Mouse (Mus musculus) NIH3T3 (cell line): ENCODE measurements around the gene Thumpd3.

Source experiments
- DNase-seq: peaks from one replicate; pipeline ENCODE4 v3.0.0-alpha.2; 2012; ENCODE audit warnings: low read depth

Thumpd3 gene

DNA sequence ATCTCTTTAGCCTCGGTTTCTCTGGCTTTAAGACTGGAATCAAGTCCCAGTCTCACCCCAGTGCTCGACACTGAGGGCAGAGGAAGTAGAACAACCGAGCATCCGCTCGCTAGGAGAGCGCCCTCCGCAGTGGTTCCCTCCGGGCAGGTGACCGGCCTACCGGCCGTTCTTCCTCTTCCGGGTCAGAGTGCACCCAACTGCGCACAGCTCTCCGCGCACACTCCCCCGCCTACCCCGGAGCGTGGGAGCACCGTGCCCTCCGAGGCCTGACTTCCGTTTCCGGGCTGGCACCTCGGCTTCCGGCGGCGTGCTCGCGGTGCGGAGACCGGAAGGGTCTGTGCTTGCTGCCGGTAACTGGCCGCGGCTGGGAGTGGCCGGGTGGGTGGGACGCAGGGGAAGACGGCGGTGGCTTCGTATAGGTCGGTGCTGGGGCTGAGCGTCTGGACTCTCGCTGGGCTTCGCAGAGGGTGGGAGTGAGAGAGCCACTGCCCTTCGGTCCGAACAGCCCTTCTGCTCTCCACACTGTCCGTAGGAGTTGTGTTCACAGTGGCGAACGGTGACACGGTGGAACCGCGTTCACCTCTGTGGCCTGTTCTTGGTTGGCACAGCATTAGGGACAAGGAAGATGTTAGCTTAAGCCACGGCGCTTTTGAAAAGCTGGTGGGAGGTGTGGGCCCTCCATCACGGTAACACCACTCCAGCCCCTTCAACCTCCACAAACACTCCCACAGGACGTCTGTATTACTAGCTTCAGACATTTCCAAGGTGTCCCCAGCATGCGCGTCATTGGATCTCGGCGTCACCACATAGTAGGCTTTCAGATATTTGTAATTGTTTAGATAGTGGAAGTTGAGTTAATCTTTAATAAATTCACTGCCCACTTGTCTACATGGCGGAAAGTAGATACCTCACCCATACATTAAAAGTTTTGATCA, at the start of gene Thumpd3:
Thumpd3 (plus strand) TSS at position 185 of the 935 bp plus-strand sequence.
- DNase-seq, result peak; percentile 98

DNA sequence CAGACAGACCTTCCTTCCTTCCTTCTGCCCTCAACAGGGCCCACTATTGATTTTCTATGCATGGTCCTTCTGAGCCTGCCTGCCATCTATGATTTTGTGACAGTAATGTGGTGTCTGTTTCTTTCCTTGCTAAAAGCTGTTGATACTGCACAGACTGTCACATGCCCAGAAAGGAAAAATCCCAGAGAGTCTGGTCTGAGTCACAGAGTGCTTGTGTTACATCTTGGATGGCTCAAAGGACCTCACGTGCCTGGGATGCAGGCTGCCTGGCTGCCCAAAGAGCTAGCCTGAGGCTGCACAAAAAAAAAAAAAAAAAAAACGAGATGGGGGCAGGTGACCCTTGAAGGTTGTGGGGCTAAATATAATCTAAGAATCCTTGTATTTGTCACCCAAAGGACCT, 46.8 kb upstream of the Thumpd3 start:
- DNase-seq, result peak; percentile 75

DNA sequence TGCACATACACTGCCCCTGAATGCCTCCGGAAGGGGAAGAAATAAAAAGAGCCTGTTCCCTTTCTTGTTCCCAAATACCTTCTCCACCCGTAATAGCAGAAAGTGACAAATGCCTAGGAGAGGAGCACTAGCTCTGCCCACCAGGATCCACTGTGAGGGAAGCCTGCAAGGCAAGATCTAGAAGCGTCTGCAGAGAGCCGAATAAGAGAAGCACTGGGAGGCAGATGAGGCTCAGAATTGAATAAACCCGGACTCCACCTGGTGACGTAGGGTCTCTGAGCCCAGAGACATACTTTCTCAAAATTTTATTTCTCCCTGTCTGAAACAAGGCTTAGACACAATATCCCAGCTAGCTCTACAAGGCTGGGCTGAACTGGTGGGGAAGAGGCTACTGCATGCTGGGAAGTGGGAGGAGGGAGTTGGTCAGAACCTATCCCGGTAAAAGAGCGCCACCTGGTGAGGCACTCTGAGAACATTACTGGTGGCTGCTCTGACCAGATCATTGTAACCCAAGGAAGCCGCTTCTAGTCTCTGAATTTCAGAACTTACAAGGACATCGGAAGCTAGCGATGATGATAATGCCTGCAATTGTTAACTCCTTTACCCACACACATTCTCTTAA, 45.2 kb upstream of the Thumpd3 start:
- peak; percentile 95 for DNase-seq

DNA sequence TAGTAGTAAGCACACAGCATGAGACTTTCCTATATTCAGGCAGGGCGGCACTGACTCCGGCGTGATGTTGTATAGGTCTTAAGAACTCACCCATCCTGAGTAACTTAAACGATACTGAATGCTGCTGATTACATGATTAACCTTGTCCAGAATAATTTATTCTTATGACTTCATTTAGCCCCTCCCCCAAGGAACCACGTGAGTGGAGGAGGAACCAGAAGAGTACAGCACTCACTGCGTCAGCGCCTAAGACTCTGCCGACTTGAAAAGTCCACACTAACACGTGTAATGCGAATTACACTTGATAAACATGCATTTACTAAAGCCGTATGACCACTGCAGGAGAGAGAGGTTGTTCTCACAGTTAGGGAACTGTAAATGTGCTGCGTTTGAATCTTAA, 44.3 kb upstream of the Thumpd3 start:
- DNase-seq, result no peak

DNA sequence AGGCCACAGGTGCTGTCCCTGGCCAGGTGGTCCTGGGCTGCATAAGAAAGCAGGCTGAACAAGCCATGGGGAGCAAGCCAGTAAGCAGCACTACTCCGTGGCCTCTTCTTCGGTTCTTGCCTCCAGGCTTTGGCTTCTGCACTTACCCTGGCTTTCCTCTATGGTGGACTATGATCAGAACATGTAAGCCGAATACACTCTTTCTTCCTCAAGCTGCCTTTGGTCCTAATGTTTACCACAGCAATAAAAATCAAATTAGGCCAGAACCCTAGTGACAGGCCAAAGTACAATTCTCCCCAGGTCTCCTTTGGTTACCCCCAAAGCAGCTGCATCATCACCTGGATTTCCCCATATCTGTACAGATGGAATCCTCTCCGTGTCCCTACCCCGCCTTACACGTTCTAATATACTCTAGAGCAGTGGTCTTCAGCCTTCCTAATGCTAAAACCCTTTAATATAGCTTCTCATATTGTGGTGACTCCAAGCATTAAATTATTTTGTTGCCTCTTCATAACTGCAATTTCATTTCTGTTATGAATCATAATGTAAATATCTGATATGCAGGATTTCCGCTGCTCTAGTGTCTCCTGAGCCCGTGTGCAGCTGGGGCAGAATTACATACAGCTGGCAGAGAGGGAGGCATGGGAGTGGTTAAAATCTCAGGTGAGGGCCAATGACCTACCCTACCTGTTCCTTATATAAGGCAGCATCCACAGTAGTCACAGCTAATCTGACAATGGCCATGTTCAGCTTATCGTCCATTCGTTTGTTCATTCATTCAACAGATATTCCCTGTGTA, 42.5 kb upstream of the Thumpd3 start:
- DNase-seq, result no peak

DNA sequence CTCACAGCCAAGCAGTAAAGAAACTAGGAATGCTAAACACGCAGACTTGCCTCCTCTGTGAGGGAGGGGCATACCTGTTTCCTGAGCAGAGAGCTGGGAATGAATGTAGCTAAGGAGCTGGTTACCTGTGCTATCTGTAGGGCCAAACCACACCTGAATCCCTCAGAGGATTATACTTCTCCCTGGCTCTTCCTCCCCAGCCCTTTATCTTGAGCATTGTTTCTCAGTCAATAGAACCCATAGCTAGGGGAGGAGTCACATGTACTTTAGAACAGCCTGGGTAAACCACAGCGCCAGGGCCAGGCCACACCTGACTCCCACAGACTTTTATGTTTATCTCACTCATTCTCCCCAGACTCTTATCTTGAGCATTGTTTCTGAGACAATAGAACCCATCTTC, 39.2 kb upstream of the Thumpd3 start:
- DNase-seq, result no peak

DNA sequence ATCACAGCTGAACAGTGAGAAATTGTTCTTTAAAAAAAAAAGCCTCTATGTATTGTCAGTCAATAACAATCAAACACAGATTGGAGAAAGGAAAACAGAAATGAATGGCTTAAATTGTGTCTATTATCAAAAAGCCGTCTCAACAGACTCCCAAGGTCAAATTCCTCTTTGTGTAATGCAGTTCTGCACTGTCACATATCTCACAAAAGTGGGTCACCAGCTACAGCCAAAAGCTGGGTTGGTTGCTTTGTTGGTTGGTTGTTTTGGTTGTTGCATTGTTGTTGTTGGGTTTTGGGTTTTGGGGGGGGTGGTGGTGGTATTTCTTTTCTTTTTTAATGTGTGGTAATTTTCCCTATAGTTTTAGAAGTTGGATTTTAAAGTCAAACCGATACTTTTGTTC, 34.1 kb upstream of the Thumpd3 start:
- no peak for DNase-seq

DNA sequence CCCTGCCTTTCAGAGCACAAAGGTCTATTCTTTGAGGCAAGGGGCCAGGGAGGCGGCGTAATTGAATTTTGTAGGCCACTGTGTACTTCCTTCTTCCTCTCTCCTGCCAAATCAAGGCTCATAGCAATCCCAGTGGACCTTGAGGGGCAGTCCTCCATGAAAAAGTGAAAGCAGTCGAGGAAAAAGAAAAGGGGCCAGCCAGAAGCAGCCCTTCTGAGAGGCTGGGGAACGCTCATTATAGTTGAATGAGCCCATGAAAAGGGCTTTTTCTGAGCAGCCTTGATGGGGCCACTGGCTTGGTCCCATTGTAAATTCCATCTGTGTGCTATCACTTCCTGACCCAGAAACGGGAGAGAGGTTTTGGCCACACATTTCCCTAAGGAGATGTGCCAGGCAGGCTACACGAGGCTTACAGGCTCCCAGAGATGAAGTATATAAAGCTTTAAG, 33.5 kb upstream of the Thumpd3 start:
- peak; percentile 80 for DNase-seq

DNA sequence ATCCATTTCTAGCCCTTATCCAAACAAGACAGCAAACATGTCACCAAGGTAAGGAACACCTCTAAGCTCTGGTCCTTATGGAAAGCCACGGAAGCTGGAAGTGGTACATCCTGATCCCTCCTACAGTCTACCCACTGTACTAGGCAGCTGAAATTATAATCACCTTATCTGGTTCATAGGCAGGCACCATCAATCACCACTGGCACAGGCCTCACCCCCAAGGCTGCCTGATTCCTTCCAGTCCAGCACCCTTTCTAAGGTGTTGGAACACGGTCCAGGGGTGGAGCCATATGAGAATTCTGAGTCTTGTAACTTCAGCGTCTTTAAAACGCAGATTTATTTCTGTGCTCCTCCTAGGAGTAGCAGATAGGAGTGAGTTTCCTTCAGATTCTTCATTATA, 32.5 kb upstream of the Thumpd3 start:
- no peak for DNase-seq

DNA sequence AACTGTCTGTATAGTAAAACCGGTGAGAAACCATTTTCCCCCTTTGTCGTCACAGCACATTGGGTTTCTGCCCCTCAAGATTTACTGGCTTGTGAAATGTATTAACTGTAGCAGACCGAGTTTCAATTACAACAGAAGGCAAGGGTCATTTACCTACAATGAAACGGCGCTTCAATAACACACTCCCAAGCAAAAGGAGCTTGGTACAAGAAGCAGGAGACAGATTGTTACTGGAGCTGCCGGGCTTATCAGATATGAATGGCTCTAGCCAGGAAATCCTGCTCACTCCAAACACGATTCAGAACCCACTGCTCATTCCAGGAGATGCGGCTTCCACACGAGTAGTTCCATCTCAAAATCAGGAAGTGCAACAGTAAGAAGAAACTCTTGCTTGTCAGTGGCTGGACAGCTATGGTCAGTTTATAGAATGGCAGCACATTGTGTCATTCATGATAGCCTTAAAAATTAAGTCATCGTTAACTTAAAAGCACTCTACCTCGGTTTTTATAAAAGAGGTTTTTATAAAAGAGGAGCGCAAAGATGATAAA, 28.5 kb upstream of the Thumpd3 start:
- DNase-seq, result no peak

DNA sequence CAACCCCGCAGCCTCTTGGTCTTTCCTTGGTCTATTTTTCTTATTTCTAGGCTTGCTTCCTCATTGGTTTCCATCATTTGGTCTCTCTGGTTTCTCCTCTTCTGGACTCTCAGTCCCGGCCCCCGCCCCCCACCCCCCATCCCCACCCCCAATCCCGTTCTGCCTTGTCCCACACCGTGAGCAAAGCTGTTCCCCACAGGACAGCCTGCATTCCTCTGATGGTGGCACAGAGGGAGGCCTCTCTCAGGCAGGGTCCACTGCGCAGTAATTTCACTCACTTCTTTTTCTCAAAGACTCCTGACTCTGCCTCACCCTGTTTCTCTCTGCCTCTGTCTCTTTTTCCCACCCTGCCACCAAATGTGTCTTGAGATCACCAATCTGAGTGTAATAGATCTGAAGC, 27.9 kb upstream of the Thumpd3 start:
- DNase-seq, result no peak

DNA sequence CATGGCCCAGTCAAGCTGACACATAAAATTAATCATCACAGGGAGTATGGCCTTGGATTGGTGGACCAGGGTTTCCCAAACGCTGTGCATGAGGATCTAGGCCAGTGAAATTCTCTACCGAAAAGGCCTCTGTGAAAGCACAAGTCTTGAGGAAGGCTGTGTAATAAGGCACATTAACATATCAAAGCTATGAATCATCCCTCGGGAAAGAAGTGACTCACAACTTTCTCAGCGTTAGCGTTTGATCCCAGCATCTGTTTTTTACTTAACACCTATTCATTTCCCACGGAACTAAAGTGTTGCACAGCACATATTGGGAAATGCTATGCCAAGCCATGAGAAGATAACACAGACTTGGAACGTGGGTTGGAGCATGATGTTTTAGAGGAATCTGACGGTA, 21.2 kb upstream of the Thumpd3 start:
- DNase-seq, result peak; percentile 89

DNA sequence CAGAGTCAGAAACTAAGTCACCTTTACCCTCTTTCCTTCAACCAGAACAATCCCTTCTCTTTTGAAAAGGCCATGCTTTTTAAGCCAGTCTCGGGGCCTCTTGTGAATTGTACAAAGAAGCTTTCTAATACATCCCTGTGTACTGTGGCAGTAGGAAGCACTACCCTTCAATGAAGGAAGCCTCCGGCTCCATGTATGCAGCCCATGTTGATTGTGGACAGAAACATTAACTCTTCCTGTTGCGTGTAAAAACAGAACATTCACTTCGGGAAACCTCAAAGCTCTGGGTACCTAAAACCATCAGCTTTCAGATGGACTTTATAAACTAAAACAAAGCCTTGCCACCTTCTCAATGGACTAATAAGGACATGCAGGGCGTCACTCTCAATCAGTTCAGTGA, 20.3 kb upstream of the Thumpd3 start:
- DNase-seq, result no peak

DNA sequence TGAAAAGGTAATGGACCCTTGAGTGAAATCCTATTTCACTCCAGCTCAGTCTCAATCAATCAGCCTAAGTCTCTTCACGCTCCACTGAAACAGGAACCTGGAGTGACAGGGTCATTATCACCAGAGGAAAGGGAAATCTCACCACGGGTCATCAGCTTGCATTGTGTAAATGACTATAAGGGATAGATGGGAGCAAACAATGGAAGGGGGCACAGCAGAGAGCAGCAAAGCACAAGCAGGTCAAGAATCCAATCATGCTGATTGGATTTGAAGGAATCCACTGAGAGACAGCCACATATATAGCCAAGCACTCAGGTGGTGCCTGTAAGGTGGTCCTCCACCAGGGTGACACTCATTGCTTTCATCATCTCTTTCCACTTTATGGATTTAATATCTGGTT, 18.6 kb upstream of the Thumpd3 start:
- no peak for DNase-seq

DNA sequence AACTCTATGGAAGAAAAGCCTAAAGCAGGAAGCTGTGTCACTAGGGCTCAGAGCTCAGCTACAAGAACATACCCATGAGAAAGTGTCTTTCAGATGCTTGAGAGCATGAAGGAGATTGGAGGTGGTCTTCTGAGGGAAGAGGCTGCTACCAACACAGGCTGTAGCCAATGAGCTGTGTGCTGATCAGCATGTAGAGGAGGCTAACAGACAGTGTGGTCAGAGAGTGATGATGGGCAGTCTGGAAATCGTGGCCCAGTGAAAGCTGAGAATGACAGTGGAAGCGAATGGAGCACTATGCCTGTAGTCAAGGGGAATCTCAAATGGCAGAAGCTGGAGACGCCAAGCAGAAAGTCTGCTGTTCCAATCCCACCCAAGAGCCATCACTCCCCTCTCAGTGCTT, 17.0 kb upstream of the Thumpd3 start:
- DNase-seq, result no peak

DNA sequence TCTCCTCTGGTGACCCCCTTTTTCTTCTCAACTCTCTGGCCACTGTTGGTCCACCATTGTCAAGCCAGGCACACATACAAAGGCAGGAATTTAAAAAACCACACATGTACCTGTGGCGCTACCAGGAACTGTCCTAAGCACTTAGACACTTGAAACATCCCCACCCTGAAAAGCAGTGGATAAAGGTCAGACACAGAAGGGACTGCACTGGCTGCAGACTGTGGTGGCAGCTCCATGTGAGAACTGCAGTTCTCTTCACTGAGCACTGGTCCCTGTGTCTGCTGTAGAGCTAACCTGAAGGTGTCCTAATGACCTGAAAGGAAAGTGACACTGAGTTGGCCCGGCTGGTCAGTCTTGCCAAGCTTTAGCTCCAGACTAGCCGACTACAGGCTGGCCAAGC, 15.5 kb upstream of the Thumpd3 start:
- DNase-seq, result no peak

DNA sequence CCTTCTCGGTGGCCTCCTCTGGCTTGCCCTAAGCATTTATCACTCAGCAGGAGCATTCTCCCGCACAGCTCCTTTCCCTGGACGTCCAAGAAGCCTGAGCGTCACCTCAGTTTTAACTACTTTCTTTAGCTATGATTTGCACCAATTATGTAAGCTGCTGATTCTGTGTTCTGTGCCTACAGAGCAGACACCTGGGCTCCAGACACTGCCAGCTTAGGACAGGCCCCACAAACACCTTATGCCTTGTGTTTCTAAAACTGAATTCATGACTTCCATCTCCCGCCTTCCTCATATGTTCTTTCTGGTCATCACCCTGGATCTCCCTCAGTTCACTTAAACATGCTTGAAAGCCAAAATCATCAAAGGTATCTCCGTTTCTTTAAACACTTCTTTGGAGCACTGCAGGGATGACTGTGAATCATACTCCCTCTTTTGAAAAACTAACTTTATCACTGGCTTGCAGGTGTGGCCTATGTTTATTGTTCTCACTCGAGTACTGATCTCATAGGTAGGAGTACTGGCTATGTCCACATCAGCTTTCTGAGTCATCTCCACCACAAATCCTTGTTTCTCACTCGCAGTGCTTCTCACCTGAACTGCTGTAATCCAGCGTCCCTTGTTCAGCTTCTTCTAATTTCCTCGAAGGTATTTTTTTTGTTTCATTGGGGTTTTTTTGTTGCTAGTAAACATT, 14.9 kb upstream of the Thumpd3 start:
- no peak for DNase-seq

DNA sequence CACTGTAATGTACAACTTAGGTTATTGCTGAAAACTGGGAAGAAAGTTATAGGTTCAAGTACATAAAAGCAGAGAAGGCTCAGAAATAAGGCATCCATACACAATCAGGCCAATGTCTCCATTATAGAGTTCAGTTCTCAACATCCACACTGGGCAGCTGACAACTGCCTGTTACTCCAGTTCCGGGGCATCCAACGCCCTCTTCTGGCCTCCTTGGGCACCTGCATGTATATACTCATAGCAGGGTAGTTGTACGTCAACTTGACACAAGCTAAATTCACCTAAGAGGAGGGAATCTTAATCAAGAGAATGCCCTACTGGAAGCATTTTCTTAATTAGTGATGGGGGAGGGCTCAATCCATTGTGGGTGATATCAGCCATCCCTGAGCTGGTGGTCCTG, 13.9 kb upstream of the Thumpd3 start:
- DNase-seq, result no peak

DNA sequence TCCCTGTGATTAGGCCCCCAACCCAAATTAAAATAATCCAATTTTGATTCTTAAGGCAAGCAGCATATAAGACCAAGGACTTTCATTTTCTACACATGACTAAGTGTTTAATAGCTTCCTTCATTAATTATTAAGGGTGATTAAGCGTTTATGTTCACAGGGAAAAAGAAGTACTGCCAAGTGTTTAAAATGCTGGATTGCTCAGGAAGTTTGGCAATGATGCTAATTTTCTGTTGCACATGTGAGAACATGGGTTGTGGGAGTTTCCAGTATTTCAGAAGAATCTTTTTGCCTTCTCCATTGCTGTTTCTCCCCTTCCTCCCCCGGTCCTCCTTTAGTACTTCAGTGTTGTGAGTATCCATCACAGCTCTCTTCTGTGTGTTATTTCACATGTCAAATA, 12.8 kb upstream of the Thumpd3 start:
- no peak for DNase-seq

DNA sequence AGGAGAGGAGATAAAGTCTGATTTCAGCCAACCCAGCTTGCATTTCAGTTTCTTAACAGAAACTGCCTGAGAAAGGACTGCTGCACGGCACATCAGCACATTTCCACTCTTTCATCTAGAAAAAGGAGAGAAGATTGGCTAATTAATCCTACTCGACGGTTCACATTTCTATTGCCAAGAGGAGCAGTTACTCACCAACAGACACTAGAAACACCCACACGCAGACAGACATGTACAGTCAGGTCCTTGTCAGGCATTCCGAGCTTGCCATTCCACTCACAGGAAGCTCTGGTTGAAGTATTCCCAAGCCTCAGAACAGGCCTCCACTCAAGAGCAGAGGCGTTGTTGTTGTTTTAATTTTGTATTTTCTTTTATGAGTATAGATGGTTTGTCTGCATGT, 11.6 kb upstream of the Thumpd3 start:
- DNase-seq, result no peak

DNA sequence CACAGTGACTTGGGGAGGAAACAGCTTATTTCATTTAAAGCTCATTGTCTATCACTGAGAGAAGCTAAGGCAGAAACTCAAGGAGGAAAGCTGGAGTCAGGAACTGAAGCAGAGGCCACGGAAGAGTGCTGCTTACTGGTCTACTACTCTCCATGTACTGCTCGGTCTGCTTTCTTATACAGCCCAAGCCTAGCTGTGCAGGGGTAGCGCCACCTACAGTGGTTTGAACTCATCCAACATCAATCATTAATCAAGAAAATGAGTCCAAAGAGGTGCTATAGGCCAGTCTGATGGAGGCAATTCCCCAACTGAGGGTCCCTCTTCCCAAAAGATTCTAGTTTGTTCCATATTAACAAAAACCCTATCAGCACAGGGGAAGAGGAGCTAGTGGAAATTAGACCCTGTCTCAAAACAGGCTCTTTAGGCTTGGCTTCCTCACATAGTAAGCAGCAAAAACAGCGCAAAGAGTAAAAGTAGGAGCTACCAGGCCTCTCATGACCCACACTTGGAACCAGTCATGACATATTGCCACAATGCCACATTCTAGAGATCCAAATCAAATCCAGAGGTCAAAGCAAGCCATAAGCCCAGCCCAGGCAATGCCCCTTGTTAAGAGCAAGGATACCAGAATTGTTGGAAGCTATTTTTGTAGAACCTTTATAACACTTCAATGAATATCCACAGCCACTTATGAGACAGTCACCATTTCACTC, 9.4 kb upstream of the Thumpd3 start:
- no peak for DNase-seq
